Mouse (Mus musculus) liver, embryonic 16.5 days (tissue): ENCODE data around the gene Lman1l. TPM values are rescaled to one million over a fixed set of nuclear protein-coding genes. Genes with fewer than 3 reads are reported as not detected.
A peak's percentile ranks its signal among the peaks of the same experiment; 100 is the strongest.

Experiments
- ATAC-seq: fragments of 200-750 bp; cut with Nextera tagmentation; 2 replicates; pipeline ENCODE4 v1.8.0; 2017; ENCODE audit warnings: low read depth, mild to moderate bottlenecking, moderate number of reproducible peaks, moderate library complexity
- H3K27ac ChIP-seq: fragments of 300-500 bp; sonication (generic); 2 replicates; pipeline ENCODE4 v1.5.1; 2014; ENCODE audit warnings: mild to moderate bottlenecking, low read length
- H3K27me3 ChIP-seq: fragments of 300-500 bp; sonication (generic); 2 replicates; pipeline ENCODE4 v1.6.1; 2014; ENCODE audit warnings: low read depth, low read length, mixed read lengths; ENCODE audit not compliant: control insufficient read depth, insufficient read depth
- H3K36me3 ChIP-seq: fragments of 300-500 bp; sonication (generic); 2 replicates; pipeline ENCODE4 v1.6.1; 2014; ENCODE audit warnings: mild to moderate bottlenecking; ENCODE audit not compliant: control insufficient read depth, insufficient read depth
- H3K4me1 ChIP-seq: fragments of 300-500 bp; sonication (generic); 2 replicates; pipeline ENCODE4 v1.6.1; 2014; ENCODE audit warnings: low read depth, low read length, mixed read lengths; ENCODE audit not compliant: control insufficient read depth
- H3K4me2 ChIP-seq: fragments of 300-500 bp; sonication (generic); 2 replicates; pipeline ENCODE4 v1.6.1; 2014; ENCODE audit warnings: low read depth, low read length, mixed read lengths
- H3K4me3 ChIP-seq: fragments of 300-500 bp; sonication (generic); 2 replicates; pipeline ENCODE4 v1.5.1; 2014; ENCODE audit warnings: low read depth, mild to moderate bottlenecking, low read length
- H3K9ac ChIP-seq: fragments of 300-500 bp; sonication (generic); 2 replicates; pipeline ENCODE4 v1.6.1; 2014; ENCODE audit warnings: low read depth, low read length
- H3K9me3 ChIP-seq: fragments of 300-500 bp; sonication (generic); replicated peaks from 2 replicates; pipeline ENCODE4 v1.6.1; 2016; ENCODE audit warnings: low read length; ENCODE audit not compliant: control insufficient read depth
- WGBS: fragments of 180-500 bp; shearing (Covaris S2); extraction: QIAGEN DNeasy Blood & Tissue Kit; methylation state at CpG from one replicate; pipeline ENCODE4 v1.1.7; 2014; ENCODE audit not compliant: insufficient replicate concordance; 5-methylcytosine and 5-hydroxymethylcytosine counted together
- polyA plus RNA-seq: library from polyadenylated mRNA; unstranded; fragments of >200 nt; fragmentation: Nextera tagmentation; extraction: Ambion mirVana; gene quantifications from 2 replicates; pipeline ENCODE4 v1.2.1, GENCODE M21; 2015

Gene Lman1l
- polyA plus RNA-seq, 1 experiment from 2014 or later, result not detected

DNA sequence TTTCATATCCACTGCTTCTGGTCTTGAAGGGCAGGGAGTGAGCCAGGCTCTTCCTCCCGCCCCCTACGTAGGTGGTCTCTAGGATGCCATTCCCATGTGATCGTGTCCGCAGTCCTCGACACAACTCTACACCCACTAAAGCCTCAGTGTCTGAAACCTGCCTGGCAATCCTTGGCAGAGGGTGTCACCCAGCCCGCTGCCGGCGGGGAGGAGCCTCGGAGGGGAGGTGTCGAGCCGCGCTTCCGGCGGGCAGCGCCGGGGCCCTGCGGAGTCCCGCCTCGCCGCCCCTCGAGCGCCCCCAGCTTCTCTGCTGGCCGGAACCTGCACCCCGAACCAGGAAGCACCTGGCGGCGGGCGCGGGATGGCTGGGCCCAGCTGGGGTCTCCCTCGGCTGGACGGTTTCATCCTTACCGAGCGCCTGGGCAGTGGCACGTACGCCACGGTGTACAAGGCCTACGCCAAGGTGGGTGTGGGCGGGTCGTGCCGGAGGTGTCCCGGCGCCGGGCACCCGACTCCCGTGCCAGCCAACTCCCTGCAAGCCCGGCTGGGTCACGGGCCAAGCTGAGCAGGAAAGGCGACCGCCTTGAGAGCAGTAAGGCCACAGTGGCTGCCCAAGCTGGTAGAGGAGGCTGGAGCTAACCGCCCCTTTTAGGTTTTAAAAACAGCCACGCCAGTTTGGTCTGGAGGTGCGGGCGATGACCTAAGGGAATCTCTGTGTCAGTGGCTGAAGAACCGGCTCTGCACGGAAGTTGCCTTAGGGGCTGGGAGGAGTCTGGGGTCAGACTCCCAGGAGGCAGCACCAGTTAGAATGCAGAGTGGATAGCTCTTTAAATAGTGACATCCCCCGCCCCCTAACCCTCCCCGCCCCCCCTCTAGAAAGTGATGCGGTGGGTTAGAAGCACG, 31.1 kb downstream of the Lman1l start, which contains the start of gene Ulk3:
Gene Ulk3 (plus strand): TSS at position 229 of the 903 bp plus-strand sequence.
- H3K36me3 ChIP-seq, result no peaks in the 10 kb centered on the region
- peak within 1 kb of the TSS; percentile 83 for H3K9ac ChIP-seq
- H3K9me3 ChIP-seq, result no peaks in the 10 kb centered on the region
- H3K27ac ChIP-seq, result peak within 1 kb of the TSS; percentile 68
- H3K27me3 ChIP-seq, result no peaks in the 10 kb centered on the region
- H3K4me1 ChIP-seq, result peaks cover 20% of the 10 kb centered on the region
- peak within 1 kb of the TSS; percentile 92 for H3K4me2 ChIP-seq
- under 1% methylated on average over 57 of the region's 58 CpGs for WGBS
- peak within 1 kb of the TSS; percentile 82 for H3K4me3 ChIP-seq
- ATAC-seq, result peak; percentile 85

DNA sequence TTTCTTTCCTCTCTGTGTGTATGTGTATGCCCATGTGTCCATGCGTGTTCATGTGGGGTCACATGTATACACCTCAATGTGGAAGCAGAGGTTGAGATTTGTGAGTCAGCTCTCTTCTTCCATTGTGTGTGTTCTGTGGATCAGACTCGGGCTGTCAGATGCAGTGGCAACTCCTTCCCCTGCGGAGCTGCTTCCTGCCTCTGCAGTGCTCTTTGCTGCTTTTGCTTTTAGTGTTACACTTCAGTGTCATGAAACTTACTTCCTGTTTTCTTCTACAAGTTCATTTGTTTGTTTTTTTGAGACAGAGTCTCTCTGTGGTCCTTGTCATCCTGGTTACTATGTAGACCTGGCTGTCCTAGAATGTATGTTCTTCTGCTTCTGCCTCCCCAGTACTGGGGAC, 35.6 kb downstream of the Lman1l start:
- WGBS, result 55% methylated on average over 3 of the region's 3 CpGs
- Histone ChIP-seq H3K9ac (no peak overlapping the region), H3K4me3 (no peak overlapping the region), H3K9me3 (no peaks in the 10 kb centered on the region), H3K4me1 (peaks cover 13% of the 10 kb centered on the region), H3K27me3 (no peaks in the 10 kb centered on the region), H3K36me3 (peaks cover 15% of the 10 kb centered on the region), H3K27ac (no peak overlapping the region), H3K4me2 (no peak overlapping the region)
- no peak for ATAC-seq

DNA sequence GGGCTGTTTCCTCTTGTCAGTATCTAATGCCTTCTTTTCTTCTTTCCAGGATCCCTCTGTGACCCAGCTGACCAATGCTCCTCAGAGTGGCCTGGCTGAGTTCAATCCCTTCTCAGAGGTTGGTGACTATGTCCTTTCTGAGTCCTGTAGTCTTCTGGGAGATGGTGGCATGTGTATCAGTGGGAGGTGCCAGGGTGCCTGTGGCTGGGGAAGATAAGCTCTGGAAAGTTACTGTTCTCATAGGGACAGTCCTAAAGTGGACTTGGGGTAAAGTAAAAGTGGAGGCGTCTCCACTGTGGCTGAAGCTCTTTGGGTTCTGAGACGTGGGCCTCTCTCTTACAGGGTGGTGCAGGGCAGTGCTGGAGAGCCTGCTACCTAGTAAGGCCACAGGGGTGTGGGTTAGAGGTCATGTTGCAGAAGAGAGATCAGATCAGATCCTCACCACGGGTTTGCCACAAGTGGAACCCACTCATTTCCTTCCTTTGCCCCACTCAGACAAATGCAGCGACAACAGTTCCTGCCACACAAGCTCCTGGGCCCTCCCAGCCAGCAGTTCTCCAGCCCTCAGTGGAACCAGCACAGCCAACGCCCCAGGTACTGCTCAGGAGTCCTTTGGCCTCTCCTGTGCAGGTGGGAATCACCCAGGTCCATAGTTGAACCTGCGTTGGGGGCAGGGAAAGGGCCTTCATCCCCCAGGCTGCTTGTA, 43.3 kb downstream of the Lman1l start:
- peak overlapping the region; percentile 34 for H3K4me2 ChIP-seq
- H3K4me3 ChIP-seq, result no peak overlapping the region
- H3K36me3 ChIP-seq, result peaks cover 16% of the 10 kb centered on the region
- H3K27ac ChIP-seq, result peak overlapping the region; percentile 58
- H3K4me1 ChIP-seq, result peaks cover 14% of the 10 kb centered on the region
- no peaks in the 10 kb centered on the region for H3K9me3 ChIP-seq
- peak overlapping the region; percentile 38 for H3K9ac ChIP-seq
- H3K27me3 ChIP-seq, result no peaks in the 10 kb centered on the region
- peak; percentile 86 for ATAC-seq
- WGBS, result 25% methylated on average over 6 of the region's 6 CpGs

DNA sequence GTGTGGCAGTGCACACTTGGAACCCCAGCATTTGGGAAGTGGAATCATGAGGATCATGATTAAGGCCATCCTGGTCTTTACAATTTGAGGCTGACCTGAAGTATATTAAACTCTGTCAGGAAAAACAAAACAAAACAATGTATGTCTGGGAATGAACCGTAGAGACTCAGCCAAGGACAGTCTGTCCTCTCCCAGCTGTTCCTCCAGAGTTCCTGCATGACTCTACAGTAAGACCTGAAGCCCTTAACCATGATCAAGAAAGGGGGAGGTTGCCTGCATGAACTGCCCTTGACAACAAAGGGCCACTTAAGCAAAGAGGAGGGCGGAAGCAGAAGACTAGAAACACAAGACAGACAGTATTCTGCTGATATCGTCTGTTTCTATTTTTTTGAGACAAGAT, 45.0 kb downstream of the Lman1l start:
- Histone ChIP-seq H3K36me3 (peaks cover 6% of the 10 kb centered on the region), H3K9me3 (no peaks in the 10 kb centered on the region), H3K27ac (no peak overlapping the region), H3K4me3 (no peak overlapping the region), H3K27me3 (no peaks in the 10 kb centered on the region), H3K4me2 (no peak overlapping the region), H3K4me1 (peaks cover 14% of the 10 kb centered on the region), H3K9ac (no peak overlapping the region)
- 72% methylated on average over 3 of the region's 3 CpGs for WGBS
- no peak for ATAC-seq

DNA sequence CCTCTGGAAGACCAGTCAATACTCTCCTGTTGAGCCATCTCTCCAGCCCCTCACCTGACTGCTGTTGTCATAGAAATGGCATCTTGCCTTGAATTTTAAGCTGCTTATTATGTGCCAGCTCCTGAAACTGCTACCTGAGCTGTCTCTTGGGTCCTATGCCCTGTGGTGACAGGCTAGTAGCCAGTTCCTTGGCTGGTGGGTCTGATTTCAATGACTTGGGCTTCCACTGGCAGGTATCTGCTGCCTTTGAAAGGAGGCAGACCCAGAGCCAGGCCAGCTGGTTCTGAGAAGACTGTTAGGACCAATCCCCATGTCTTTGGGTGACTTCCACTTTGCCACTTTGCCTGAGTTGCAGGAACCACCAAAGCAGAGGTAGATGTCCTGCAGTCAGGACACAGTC, 46.2 kb downstream of the Lman1l start:
- H3K9me3 ChIP-seq, result no peaks in the 10 kb centered on the region
- peaks cover 14% of the 10 kb centered on the region for H3K4me1 ChIP-seq
- no peaks in the 10 kb centered on the region for H3K27me3 ChIP-seq
- no peak overlapping the region for H3K4me2 ChIP-seq
- ATAC-seq, result no peak
- no peak overlapping the region for H3K9ac ChIP-seq
- H3K27ac ChIP-seq, result no peak overlapping the region
- no peak overlapping the region for H3K4me3 ChIP-seq
- H3K36me3 ChIP-seq, result peaks cover 4% of the 10 kb centered on the region; the same call in 1 of the 2 replicates

DNA sequence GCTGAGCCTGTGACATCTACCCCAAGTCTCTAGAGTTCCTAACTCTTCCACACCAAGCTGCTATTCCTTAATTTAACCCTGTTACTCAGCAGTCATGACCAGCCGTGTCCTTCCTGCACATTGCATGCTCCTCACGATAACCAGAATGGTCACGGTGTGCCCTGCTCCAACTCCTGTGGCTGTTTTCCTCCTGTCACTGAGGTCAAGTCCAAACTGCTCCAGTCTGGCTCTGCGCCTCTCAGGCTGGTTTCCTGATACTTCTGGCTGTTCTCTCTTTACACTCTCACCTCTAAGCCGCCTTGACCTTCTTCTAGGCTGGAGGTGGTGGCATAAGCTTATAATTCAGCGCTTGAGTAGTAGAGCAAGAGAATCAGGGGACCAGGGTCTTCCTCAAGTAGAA, 52.1 kb downstream of the Lman1l start:
- Histone ChIP-seq H3K4me1 (peaks cover 3% of the 10 kb centered on the region; the same call in 1 of the 2 replicates), H3K4me3 (no peak overlapping the region), H3K9me3 (no peaks in the 10 kb centered on the region), H3K27ac (no peak overlapping the region), H3K9ac (no peak overlapping the region), H3K27me3 (no peaks in the 10 kb centered on the region), H3K4me2 (no peak overlapping the region), H3K36me3 (no peaks in the 10 kb centered on the region; the same call in 1 of the 2 replicates)
- ATAC-seq, result no peak
- 82% methylated on average over 6 of the region's 6 CpGs for WGBS

DNA sequence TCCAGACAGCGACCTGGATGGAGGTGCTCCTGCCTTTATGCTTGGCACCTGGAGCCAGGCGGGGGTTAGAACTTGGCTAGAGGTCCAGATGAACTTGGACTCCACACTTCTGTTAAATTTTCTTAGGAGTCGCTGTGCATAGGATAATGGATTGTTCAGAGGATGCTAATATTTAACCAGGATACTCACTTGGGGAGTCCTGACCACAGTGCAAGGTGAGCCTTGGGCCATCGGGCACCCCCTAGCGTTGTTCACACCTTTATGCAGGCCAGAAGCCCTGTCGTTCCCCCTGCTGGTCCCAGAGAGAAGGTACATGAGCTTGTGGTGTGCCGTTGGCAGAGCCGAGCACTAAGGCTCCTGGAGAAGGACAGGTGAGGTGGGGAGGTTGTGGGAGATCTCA, 53.7 kb downstream of the Lman1l start:
- Histone ChIP-seq H3K27me3 (no peaks in the 10 kb centered on the region), H3K27ac (no peak overlapping the region), H3K4me1 (peaks cover 5% of the 10 kb centered on the region; the same call in 1 of the 2 replicates), H3K9ac (no peak overlapping the region), H3K36me3 (no peaks in the 10 kb centered on the region; the same call in 1 of the 2 replicates), H3K4me3 (no peak overlapping the region), H3K9me3 (no peaks in the 10 kb centered on the region), H3K4me2 (no peak overlapping the region)
- whole genome bisulfite sequencing, result 55% methylated on average over 8 of the region's 8 CpGs
- ATAC-seq, result no peak

DNA sequence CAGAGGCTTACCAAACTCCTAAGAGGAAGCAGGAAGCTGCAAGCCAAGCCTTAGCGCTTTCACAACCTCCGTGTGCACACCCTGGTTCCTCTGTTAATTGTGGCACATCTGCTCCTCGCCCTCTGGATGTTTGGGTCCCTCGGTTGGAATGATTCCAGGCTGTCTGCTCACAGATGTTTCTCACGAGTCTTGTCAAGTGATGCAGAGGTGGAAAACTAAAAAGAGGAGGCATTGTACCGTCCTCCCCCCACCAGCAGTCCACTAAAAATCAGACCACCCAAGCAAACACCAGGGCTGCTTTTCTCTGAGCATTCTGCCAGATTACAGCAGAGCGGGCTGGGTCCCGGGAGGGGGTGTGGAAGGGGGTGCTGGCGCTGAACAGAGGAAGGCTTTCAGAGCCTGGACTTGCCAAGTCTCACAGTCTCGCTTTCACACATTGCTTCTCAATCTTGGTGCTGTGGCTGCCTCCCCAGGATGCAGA, 54.8 kb downstream of the Lman1l start:
- Histone ChIP-seq H3K27me3 (no peaks in the 10 kb centered on the region), H3K4me1 (peaks cover 12% of the 10 kb centered on the region), H3K4me2 (no peak overlapping the region; the same call in 1 of the 2 replicates), H3K36me3 (no peaks in the 10 kb centered on the region; the same call in 1 of the 2 replicates), H3K4me3 (no peak overlapping the region), H3K9ac (no peak overlapping the region), H3K9me3 (no peaks in the 10 kb centered on the region), H3K27ac (0 out of 2 replicates have a peak overlapping the region, but pooled peaks have one; percentile 39)
- WGBS, result 48% methylated on average over 10 of the region's 10 CpGs
- ATAC-seq, result no peak
